Mouse (Mus musculus) spleen, adult 2 months (tissue): ENCODE results near the gene Fam43a.

ENCODE experiments used
- CTCF ChIP-seq: fragments of 200-500 bp; IDR thresholded peaks from 2 replicates; pipeline ENCODE4 v1.5.1; 2011; ENCODE audit warnings: mild to moderate bottlenecking, inconsistent platforms; ENCODE audit not compliant: insufficient read depth, insufficient read length, insufficient replicate concordance; ENCODE audit errors: extremely low read depth
- POLR2A ChIP-seq: fragments of 200-500 bp; IDR thresholded peaks from 2 replicates; pipeline ENCODE4 v1.6.1; 2011; ENCODE audit warnings: low read depth, low read length, inconsistent platforms

DNA sequence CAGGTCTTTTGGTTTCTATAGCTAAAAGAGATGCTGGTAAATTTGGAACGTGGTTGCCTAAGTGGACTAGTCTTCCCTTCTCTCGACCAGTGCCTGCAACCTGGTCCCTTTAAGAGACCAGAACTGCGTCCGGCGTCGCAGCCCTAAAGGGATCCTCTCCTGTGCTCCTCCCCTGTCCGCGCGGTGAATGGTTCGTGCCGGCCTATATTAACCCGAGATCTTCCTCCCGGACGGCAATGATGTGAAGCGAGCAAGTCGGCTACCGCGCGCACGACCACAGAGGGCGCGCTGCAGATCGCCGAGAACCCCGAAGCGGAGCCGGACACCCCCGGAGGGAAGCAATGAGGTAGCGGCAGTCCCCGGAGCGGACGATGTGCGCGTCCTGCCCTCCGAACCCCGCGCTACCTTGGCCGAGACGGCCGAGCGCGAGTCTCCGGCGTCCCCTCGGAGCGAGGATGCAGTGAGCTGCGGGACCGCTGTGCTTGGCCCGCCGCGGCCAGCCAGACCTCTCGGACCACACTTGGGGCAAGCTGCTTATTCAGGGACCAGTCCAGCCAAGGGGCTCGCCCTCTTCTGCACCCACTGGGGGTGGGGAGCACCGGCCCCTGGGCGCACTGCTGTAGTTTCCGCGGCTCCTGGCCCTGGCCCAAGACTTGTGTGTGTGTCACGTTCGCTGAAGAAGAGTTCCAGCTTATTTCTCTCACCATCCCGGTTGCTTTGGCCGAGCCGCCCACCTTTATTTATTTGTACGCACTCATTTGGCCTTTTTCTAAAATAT is at the start of gene Fam43a:
- TF ChIP-seq CTCF (peak; percentile 33; the same call in 1 of the 2 replicates), POLR2A (peak; percentile 99)
